ENCODE assay signal across 9 mouse cellular contexts in genomic region chr6:124862406-124863124, GRCm38 (mm10). TPM values are rescaled to one million over a fixed set of nuclear protein-coding genes. Genes with fewer than 3 reads are reported as not detected.
DNase-seq lines count a peak whose midpoint lies in the region; ATAC-seq and TF ChIP-seq lines count a peak whose summit lies in the region.
"Had no signal": no experiment of that assay in that cellular context is flagged by ENCODE, and none has a peak within 500 bp of the region (broad histone marks: within the 10 kb centered on the region; RNA-seq: fewer than 3 reads in every experiment).

No protein-coding gene starts in this region.

- WGBS in heart, embryonic 10.5 days, result 12% methylated on average over 8 of the region's 8 CpGs
- 15% methylated on average over 8 of the region's 8 CpGs for WGBS in heart, adult 2 months
- WGBS in liver, embryonic 13.5 days (ENCODE audit: insufficient replicate concordance), result 10% methylated on average over 8 of the region's 8 CpGs

- no peaks in the 10 kb centered on the region for H3K36me3 ChIP-seq in heart, embryonic 10.5 days
- H3K36me3 ChIP-seq in heart, adult 2 months (ENCODE audit: control insufficient read depth, insufficient read depth, low read length), result no peaks in the 10 kb centered on the region
- no peaks in the 10 kb centered on the region for H3K36me3 ChIP-seq in liver, embryonic 13.5 days

- H3K27me3 ChIP-seq in heart, embryonic 10.5 days (ENCODE audit: insufficient read depth, poor library complexity, severe bottlenecking), result peaks cover 89% of the 10 kb centered on the region
- no peaks in the 10 kb centered on the region for H3K27me3 ChIP-seq in heart, adult 2 months (ENCODE audit: control insufficient read depth, insufficient read depth, low read length)
- peaks cover 96% of the 10 kb centered on the region for H3K27me3 ChIP-seq in liver, embryonic 13.5 days

- H3K9me3 ChIP-seq in heart, embryonic 10.5 days, result no peaks in the 10 kb centered on the region
- no peaks in the 10 kb centered on the region for H3K9me3 ChIP-seq in liver, embryonic 13.5 days (replicated peaks)

- ATAC-seq in liver, embryonic 13.5 days (ENCODE audit: low read depth), result no peak

- H3K79me2 ChIP-seq in heart, adult 2 months (replicated peaks; ENCODE audit: control insufficient read depth, insufficient read depth, low read length), result no peaks in the 10 kb centered on the region

- no peak for TF ChIP-seq EP300 in heart, adult 2 months (IDR thresholded peaks at IDR 0.05; ENCODE audit: insufficient read depth, low read depth, low read length)

- intact Hi-C loops in heart, adult 2 months (cut with DNase I), result loop anchor here (5.0 kb wide), 1 partner anchor 220 kb away; no protein-coding TSS in a partner anchor

- no peak overlapping the region for H3K9ac ChIP-seq in heart, adult 2 months (ENCODE audit: low read depth, low read length)
- H3K9ac ChIP-seq in liver, embryonic 13.5 days, result no peak overlapping the region

- DNase-seq in heart, embryonic 10.5 days (ENCODE audit: low spot score), result no peak
- DNase-seq in heart, adult 2 months, result no peak
- peak; percentile 29 to 32 for DNase-seq in thymus, postnatal 36 days
- no peak for DNase-seq in thymus, postnatal 0 days (ENCODE audit: low spot score)
- no peak for DNase-seq in liver, embryonic 13.5 days
- no peak for DNase-seq in spleen, postnatal 10 days (ENCODE audit: low spot score in 2 of 2)
- no peak for DNase-seq in spleen, postnatal 4 days (ENCODE audit: low spot score in 2 of 2)
- no peak for DNase-seq in urinary bladder, adult 2 months (ENCODE audit: low spot score)

- peak overlapping the region; percentile 76 for H3K4me3 ChIP-seq in heart, embryonic 10.5 days
- no peak overlapping the region for H3K4me3 ChIP-seq in heart, adult 2 months
- no peak overlapping the region for H3K4me3 ChIP-seq in liver, embryonic 13.5 days (replicated peaks)

- H3K27ac ChIP-seq in heart, embryonic 10.5 days, result peak overlapping the region; percentile 90; the same call in 1 of the 2 replicates
- no peak overlapping the region for H3K27ac ChIP-seq in heart, adult 2 months
- no peak overlapping the region for H3K27ac ChIP-seq in liver, embryonic 13.5 days

- H3K4me2 ChIP-seq in liver, embryonic 13.5 days, result 0 out of 2 replicates have a peak overlapping the region, but pooled peaks have one; percentile 64

- TF ChIP-seq CTCF in heart, adult 2 months (IDR thresholded peaks at IDR 0.05), result no peak

- TF ChIP-seq POLR2A in heart, adult 2 months (IDR thresholded peaks at IDR 0.05; ENCODE audit: insufficient read depth, low read depth, low read length), result no peak

- peaks cover 55% of the 10 kb centered on the region for H3K4me1 ChIP-seq in heart, embryonic 10.5 days
- peaks cover 1% of the 10 kb centered on the region; the same call in 1 of the 2 replicates for H3K4me1 ChIP-seq in heart, adult 2 months (ENCODE audit: control insufficient read depth, insufficient read depth, low read length)
- H3K4me1 ChIP-seq in liver, embryonic 13.5 days (replicated peaks), result peaks cover 13% of the 10 kb centered on the region

RNA-seq across cellular contexts. Expression of gene Gpr162, which starts 1.2 kb away (rescaled TPM):
- polyA plus RNA-seq in heart, embryonic 10.5 days (2016; fragmentation: Nextera tagmentation; extraction: Ambion mirVana), result 1.1 and 1.2 TPM in 2 replicates
- under 1 TPM; 0.41 to 0.44 TPM for total RNA-seq in heart, adult 2 months (2021)
- 1.0 and 1.4 TPM in 2 replicates for polyA plus RNA-seq in heart, adult 2 months (2012; rRNA removed)
- polyA plus RNA-seq in thymus, postnatal 0 days (2015; fragmentation: Nextera tagmentation; extraction: Ambion mirVana), result 15.2 and 21.8 TPM in 2 replicates
- polyA plus RNA-seq in liver, embryonic 13.5 days (2015; fragmentation: Nextera tagmentation; extraction: Ambion mirVana), result 0.08 and 0.14 TPM in 2 replicates
- 0.94 and 0.99 TPM in 2 replicates for polyA plus RNA-seq in urinary bladder, adult 2 months (2012; rRNA removed)

RNA-seq across cellular contexts. Expression of gene P3h3, which starts 5.0 kb away (rescaled TPM):
- 10.7 and 13.4 TPM in 2 replicates for polyA plus RNA-seq in heart, embryonic 10.5 days (2016; fragmentation: Nextera tagmentation; extraction: Ambion mirVana)
- 10 to 100 TPM in 1 of 2 experiments, 1 to 10 TPM in 1; 6.9 to 10.6 TPM for total RNA-seq in heart, adult 2 months (2021)
- polyA plus RNA-seq in heart, adult 2 months (2012; rRNA removed), result 15.5 and 16.2 TPM in 2 replicates
- 1.9 TPM in 2 replicates for polyA plus RNA-seq in thymus, postnatal 0 days (2015; fragmentation: Nextera tagmentation; extraction: Ambion mirVana)
- polyA plus RNA-seq in liver, embryonic 13.5 days (2015; fragmentation: Nextera tagmentation; extraction: Ambion mirVana), result 1.4 and 1.9 TPM in 2 replicates
- 74.5 and 82.9 TPM in 2 replicates for polyA plus RNA-seq in urinary bladder, adult 2 months (2012; rRNA removed)

RNA-seq across cellular contexts. Expression of gene Gnb3, which starts 22.5 kb away (rescaled TPM):
- polyA plus RNA-seq in heart, embryonic 10.5 days (2016; fragmentation: Nextera tagmentation; extraction: Ambion mirVana), result 2.4 and 5.2 TPM in 2 replicates
- 10 to 100 TPM in 1 of 2 experiments, 1 to 10 TPM in 1; 6.1 to 10.9 TPM for total RNA-seq in heart, adult 2 months (2021)
- 6.9 and 14.0 TPM in 2 replicates for polyA plus RNA-seq in heart, adult 2 months (2012; rRNA removed)
- polyA plus RNA-seq in thymus, postnatal 0 days (2015; fragmentation: Nextera tagmentation; extraction: Ambion mirVana), result 2.3 and 2.4 TPM in 2 replicates
- 0.16 and 0.23 TPM in 2 replicates for polyA plus RNA-seq in liver, embryonic 13.5 days (2015; fragmentation: Nextera tagmentation; extraction: Ambion mirVana)
- polyA plus RNA-seq in urinary bladder, adult 2 months (2012; rRNA removed), result 0.21 and 0.32 TPM in 2 replicates
- total RNA-seq: common myeloid progenitor, adult 5-6 weeks had no signal

RNA-seq across cellular contexts. Expression of gene Cd4, which starts 25.5 kb away (rescaled TPM):
- polyA plus RNA-seq in heart, embryonic 10.5 days (2016; fragmentation: Nextera tagmentation; extraction: Ambion mirVana), result 0.05 TPM in 1 of 2 replicates, not detected in the other
- under 1 TPM; 0.34 to 0.57 TPM for total RNA-seq in heart, adult 2 months (2021)
- 0.53 and 0.66 TPM in 2 replicates for polyA plus RNA-seq in heart, adult 2 months (2012; rRNA removed)
- 102 TPM in 2 replicates for polyA plus RNA-seq in thymus, postnatal 0 days (2015; fragmentation: Nextera tagmentation; extraction: Ambion mirVana)
- 0.17 TPM in 1 of 2 replicates, not detected in the other for polyA plus RNA-seq in liver, embryonic 13.5 days (2015; fragmentation: Nextera tagmentation; extraction: Ambion mirVana)
- polyA plus RNA-seq in urinary bladder, adult 2 months (2012; rRNA removed), result 1.3 and 2.1 TPM in 2 replicates

RNA-seq across cellular contexts. Expression of gene Cdca3, which starts 33.2 kb away (rescaled TPM):
- polyA plus RNA-seq in heart, embryonic 10.5 days (2016; fragmentation: Nextera tagmentation; extraction: Ambion mirVana), result 150 and 179 TPM in 2 replicates
- under 1 TPM; 0.32 to 0.70 TPM for total RNA-seq in heart, adult 2 months (2021)
- 0.72 and 1.9 TPM in 2 replicates for polyA plus RNA-seq in heart, adult 2 months (2012; rRNA removed)
- polyA plus RNA-seq in thymus, postnatal 0 days (2015; fragmentation: Nextera tagmentation; extraction: Ambion mirVana), result 240 and 258 TPM in 2 replicates
- polyA plus RNA-seq in liver, embryonic 13.5 days (2015; fragmentation: Nextera tagmentation; extraction: Ambion mirVana), result 202 and 204 TPM in 2 replicates
- polyA plus RNA-seq in urinary bladder, adult 2 months (2012; rRNA removed), result 5.0 and 5.5 TPM in 2 replicates

Comparison
In these comparisons a context has a peak if more than half of its experiments do, and no peak if none do; other contexts are left out.
1. DNase-seq: peak in thymus, postnatal 36 days (2 of 2); none in heart, embryonic 10.5 days (single experiment), heart, adult 2 months (0 of 2), thymus, postnatal 0 days (single experiment), liver, embryonic 13.5 days (single experiment), spleen, postnatal 10 days (0 of 2), spleen, postnatal 4 days (0 of 2) and urinary bladder, adult 2 months (single experiment).